Mouse (Mus musculus): ENCODE results near the gene Bcl2a1d.
"Not testable (repeated sequence)": the region's sequence is repeated elsewhere in the genome, so short reads cannot be mapped to it uniquely, and the experiment has no call there.

Bcl2a1d gene

GRCm38 (mm10) chr9:88698746-88699145 is 33.0 kb downstream of the Bcl2a1d start:
- DNase-seq (ENCODE audit: low spot score), result not testable (repeated sequence)

- DNase-seq (ENCODE audit: low spot score), result not testable (repeated sequence)
These were observed 40.4 kb downstream of the Bcl2a1d start for GRCm38 (mm10) chr9:88691307-88691706.

GRCm38 (mm10) chr9:88689451-88689850 is 42.3 kb downstream of the Bcl2a1d start:
- not testable (repeated sequence) for DNase-seq (ENCODE audit: low spot score)

- not testable (repeated sequence) for DNase-seq (ENCODE audit: low spot score)
These were observed 45.0 kb downstream of the Bcl2a1d start for GRCm38 (mm10) chr9:88686719-88687118.
